Mouse (Mus musculus): ENCODE measurements around the gene Gm45711. TPM values are rescaled to one million over a fixed set of nuclear protein-coding genes. Genes with fewer than 3 reads are reported as not detected.
A peak's percentile ranks its signal among the peaks of the same experiment; 100 is the strongest.
"Not testable (repeated sequence)": the region's sequence is repeated elsewhere in the genome, so short reads cannot be mapped to it uniquely, and the experiment has no call there.

Gene Gm45711
- polyA plus RNA-seq, 1 experiment from 2014 or later: not detected

DNA sequence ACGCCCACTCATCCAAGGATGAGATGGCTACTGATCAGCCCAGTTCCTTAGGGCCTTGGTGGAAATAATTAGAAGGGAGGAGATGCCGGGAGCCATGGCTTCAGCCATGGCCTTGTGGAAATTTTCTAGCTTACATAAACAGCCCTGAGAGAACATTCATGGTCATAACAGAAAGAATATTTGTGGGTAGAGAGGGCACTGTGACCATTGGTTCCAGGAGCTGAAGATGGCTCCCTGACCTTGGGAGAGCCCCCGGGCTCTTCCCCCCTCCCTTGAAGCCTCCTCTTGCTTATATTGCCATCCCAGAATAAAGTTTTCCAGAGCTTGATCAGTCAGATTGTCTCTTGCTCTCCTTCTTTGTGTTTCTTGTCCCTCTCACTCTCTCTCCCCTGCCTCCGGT lies 7.3 kb downstream of the Gm45711 start:
- H3K27me3 ChIP-seq (ENCODE audit: control insufficient read depth, insufficient read depth, low read length); H3K9me3 ChIP-seq (ENCODE audit: control insufficient read depth, low read length); DNase-seq; ATAC-seq (ENCODE audit: low FRiP score, low TSS enrichment); H3K4me1 ChIP-seq (ENCODE audit: control insufficient read depth, insufficient read depth, low read length); H3K27ac ChIP-seq (replicated peaks; ENCODE audit: low read depth, low read length); H3K4me2 ChIP-seq (ENCODE audit: low read length); H3K4me3 ChIP-seq (replicated peaks; ENCODE audit: low read depth, low read length); H3K36me3 ChIP-seq (ENCODE audit: control insufficient read depth, insufficient read depth, low read length); H3K9ac ChIP-seq (replicated peaks; ENCODE audit: low read length): not testable (repeated sequence)
- 89% methylated on average over 4 of the region's 4 CpGs for WGBS

DNA sequence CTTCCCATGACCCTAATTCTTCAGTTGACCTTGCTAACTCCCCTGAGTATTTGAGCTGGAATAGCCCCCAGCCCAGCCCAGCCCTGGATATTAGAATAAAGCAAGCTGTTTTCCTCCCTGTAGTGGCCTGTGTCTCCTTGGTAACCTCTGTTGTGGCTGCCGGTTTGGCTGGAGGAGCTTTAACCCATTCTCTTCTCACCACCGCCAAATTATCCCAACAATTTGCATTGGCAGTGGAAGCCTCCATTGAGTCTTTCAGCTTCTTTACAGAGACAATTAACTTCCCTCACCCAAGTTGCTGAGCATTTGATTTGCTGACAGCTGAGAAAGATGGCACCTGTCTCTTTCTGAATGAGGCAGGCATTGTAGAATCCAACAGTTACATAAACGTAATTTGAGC lies 8.3 kb downstream of the Gm45711 start:
- not testable (repeated sequence) for H3K27ac ChIP-seq (replicated peaks; ENCODE audit: low read depth, low read length); ATAC-seq (ENCODE audit: low FRiP score, low TSS enrichment); H3K9me3 ChIP-seq (ENCODE audit: control insufficient read depth, low read length); H3K4me1 ChIP-seq (ENCODE audit: control insufficient read depth, insufficient read depth, low read length); H3K4me3 ChIP-seq (replicated peaks; ENCODE audit: low read depth, low read length); H3K9ac ChIP-seq (replicated peaks; ENCODE audit: low read length); H3K36me3 ChIP-seq (ENCODE audit: control insufficient read depth, insufficient read depth, low read length); H3K4me2 ChIP-seq (ENCODE audit: low read length); H3K27me3 ChIP-seq (ENCODE audit: control insufficient read depth, insufficient read depth, low read length)
- 4% methylated on average over 3 of the region's 3 CpGs for WGBS
- peak; percentile 59 for DNase-seq

DNA sequence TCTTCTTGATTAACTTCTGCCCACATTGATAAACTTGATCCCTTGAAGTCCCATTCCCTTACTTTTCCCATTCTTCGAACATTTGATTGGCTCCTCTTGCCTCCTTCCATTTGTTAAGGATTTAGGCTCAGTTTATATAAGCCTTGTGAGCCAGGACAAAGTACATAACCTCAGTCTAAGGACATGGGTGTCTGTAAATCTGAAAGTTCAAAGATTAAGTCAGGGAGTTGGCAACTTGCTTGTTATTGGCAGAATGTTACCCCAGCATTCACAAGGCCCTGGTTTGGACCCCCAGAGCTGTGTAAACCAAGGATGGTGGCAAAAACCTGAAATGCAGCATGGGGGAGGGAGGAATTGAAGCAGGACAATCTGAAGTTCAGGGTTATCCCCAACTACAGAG lies 15.5 kb downstream of the Gm45711 start:
- Histone ChIP-seq H3K27me3 (ENCODE audit: control insufficient read depth, insufficient read depth, low read length) (no peaks in the 10 kb centered on the region), H3K36me3 (ENCODE audit: control insufficient read depth, insufficient read depth, low read length) (no peaks in the 10 kb centered on the region), H3K4me2 (ENCODE audit: low read length) (no peak overlapping the region), H3K27ac (replicated peaks; ENCODE audit: low read depth, low read length) (no peak overlapping the region), H3K4me3 (replicated peaks; ENCODE audit: low read depth, low read length) (no peak overlapping the region), H3K9ac (replicated peaks; ENCODE audit: low read length) (no peak overlapping the region), H3K4me1 (ENCODE audit: control insufficient read depth, insufficient read depth, low read length) (no peaks in the 10 kb centered on the region), H3K9me3 (ENCODE audit: control insufficient read depth, low read length) (no peaks in the 10 kb centered on the region)
- ATAC-seq (ENCODE audit: low FRiP score, low TSS enrichment) (no peak), DNase-seq (no peak)
- WGBS: 91% methylated on average over 1 of the region's 1 CpGs

DNA sequence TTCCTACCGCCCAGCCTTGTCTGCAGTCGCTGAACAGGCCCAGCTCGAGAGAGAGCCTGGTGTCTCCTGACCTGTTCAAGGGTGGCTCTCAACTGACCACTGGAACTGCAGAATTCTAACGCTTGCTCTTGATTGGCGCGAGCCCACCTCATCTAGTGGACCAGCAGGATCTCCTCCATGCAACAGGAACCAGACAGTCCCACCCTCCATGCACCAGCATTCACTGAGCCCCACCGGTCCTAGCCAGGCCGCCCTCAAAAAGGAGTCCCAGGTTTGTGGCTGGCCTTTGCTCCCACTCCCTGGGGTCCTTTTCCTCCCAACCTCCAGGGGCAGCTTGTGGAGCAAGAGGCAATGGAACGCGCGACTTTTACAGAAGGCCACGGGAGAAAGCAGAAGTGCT lies 16.8 kb downstream of the Gm45711 start, which contains the start of gene Cmtm2a:
Cmtm2a (minus strand) TSS at position 101 of the 400 bp plus-strand sequence.
- H3K27ac ChIP-seq (replicated peaks; ENCODE audit: low read depth, low read length); ATAC-seq (ENCODE audit: low FRiP score, low TSS enrichment); H3K27me3 ChIP-seq (ENCODE audit: control insufficient read depth, insufficient read depth, low read length); DNase-seq; H3K4me1 ChIP-seq (ENCODE audit: control insufficient read depth, insufficient read depth, low read length); H3K9me3 ChIP-seq (ENCODE audit: control insufficient read depth, low read length); H3K36me3 ChIP-seq (ENCODE audit: control insufficient read depth, insufficient read depth, low read length); H3K4me2 ChIP-seq (ENCODE audit: low read length); H3K4me3 ChIP-seq (replicated peaks; ENCODE audit: low read depth, low read length); H3K9ac ChIP-seq (replicated peaks; ENCODE audit: low read length): not testable (repeated sequence)
- WGBS: 93% methylated on average over 12 of the region's 12 CpGs

DNA sequence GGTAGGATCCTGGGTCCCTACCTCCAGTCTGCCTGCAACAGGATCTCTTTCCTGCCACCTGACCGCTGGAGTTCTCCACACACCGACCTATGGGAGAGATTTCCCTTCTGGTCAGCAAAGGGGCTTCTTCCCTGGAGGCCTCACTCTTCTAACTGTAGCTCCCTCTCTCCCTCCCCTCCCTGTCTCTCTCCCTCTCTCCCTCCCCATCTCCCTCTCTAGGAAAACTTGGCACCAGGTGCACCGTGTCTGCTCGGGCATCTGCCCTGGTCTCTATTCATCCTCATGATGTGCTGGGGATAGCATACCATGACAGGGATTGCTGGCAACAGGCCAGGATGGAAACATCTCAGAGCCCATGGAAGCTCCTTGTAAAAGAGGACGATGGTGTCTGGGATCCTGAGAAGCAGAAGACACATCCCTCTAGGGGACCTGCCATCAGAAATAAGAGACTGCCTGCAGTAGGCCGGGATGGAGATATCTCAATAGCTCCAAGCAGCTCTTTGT lies 40.9 kb downstream of the Gm45711 start:
- no peak overlapping the region for H3K9ac ChIP-seq (replicated peaks; ENCODE audit: low read length)
- 86% methylated on average over 6 of the region's 6 CpGs for WGBS
- ATAC-seq (ENCODE audit: low FRiP score, low TSS enrichment): no peak

DNA sequence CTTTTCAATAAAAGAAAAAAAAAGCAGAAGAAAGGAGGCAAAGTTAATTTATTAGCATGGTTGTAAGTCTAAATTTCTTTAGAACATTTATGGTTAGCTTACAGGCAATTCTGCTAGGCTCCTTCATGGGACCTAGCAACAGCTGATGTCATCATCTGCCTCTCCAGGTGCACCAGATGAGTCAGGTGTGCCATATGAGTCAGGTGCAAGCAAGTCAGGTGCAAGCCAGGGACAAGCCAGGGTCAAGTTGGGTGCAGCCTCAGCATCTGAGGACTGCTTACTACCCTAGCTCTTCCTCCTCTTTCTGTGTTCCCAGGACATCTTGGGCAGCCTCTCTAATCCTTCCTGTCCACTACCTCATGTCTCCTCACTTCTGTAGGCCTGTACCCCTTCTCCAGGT lies 41.5 kb downstream of the Gm45711 start:
- no peak overlapping the region for H3K9ac ChIP-seq (replicated peaks; ENCODE audit: low read length)

More for the DNA sequence above, 40.9 kb downstream of the Gm45711 start:
- no peak for DNase-seq
- no peaks in the 10 kb centered on the region for H3K4me1 ChIP-seq (ENCODE audit: control insufficient read depth, insufficient read depth, low read length)
- H3K4me3 ChIP-seq (replicated peaks; ENCODE audit: low read depth, low read length): no peak overlapping the region
- no peaks in the 10 kb centered on the region for H3K9me3 ChIP-seq (ENCODE audit: control insufficient read depth, low read length)
- no peak overlapping the region for H3K4me2 ChIP-seq (ENCODE audit: low read length)
- no peak overlapping the region for H3K27ac ChIP-seq (replicated peaks; ENCODE audit: low read depth, low read length)
- H3K36me3 ChIP-seq (ENCODE audit: control insufficient read depth, insufficient read depth, low read length): no peaks in the 10 kb centered on the region
- H3K27me3 ChIP-seq (ENCODE audit: control insufficient read depth, insufficient read depth, low read length): no peaks in the 10 kb centered on the region

DNA sequence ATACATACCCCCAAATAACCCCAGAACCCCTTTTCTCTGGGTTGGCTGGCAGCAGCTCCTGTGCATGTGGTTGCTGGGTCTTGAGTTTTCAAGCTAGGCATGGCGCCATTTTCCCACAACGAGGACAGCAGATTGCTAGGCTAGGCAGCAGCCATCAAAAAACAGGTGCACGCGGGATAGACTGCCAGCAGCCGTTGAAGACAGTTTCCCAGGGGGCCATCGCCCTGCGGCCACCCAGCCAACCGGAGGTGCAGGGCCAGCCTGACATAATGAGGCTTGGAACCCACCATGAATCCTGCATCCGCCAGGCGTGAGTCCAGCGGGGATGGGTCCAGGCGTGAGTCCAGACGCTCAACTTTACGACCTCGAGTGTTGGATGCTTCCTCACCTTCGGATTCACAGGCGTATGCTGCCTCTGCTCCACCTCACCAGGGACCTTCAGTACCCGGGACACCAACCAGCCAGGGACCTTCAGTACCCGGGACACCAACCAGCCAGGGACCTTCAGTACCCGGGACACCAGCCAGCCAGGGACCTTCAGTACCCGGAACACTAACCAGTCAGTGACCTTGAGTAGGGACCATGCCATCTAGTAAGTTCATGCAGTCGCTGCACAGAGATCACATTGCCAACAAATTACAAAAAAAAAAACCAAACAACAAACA lies 45.5 kb downstream of the Gm45711 start:
- ATAC-seq (ENCODE audit: low FRiP score, low TSS enrichment); H3K9me3 ChIP-seq (ENCODE audit: control insufficient read depth, low read length); H3K4me2 ChIP-seq (ENCODE audit: low read length); H3K36me3 ChIP-seq (ENCODE audit: control insufficient read depth, insufficient read depth, low read length); H3K4me1 ChIP-seq (ENCODE audit: control insufficient read depth, insufficient read depth, low read length); H3K4me3 ChIP-seq (replicated peaks; ENCODE audit: low read depth, low read length); H3K27ac ChIP-seq (replicated peaks; ENCODE audit: low read depth, low read length); H3K9ac ChIP-seq (replicated peaks; ENCODE audit: low read length); H3K27me3 ChIP-seq (ENCODE audit: control insufficient read depth, insufficient read depth, low read length); DNase-seq: not testable (repeated sequence)
- 95% methylated on average over 22 of the region's 22 CpGs for whole genome bisulfite sequencing

More for the DNA sequence above, 41.5 kb downstream of the Gm45711 start:
- Histone ChIP-seq H3K36me3 (ENCODE audit: control insufficient read depth, insufficient read depth, low read length) (no peaks in the 10 kb centered on the region), H3K27ac (replicated peaks; ENCODE audit: low read depth, low read length) (no peak overlapping the region), H3K9me3 (ENCODE audit: control insufficient read depth, low read length) (no peaks in the 10 kb centered on the region), H3K27me3 (ENCODE audit: control insufficient read depth, insufficient read depth, low read length) (no peaks in the 10 kb centered on the region), H3K4me1 (ENCODE audit: control insufficient read depth, insufficient read depth, low read length) (no peaks in the 10 kb centered on the region), H3K4me3 (replicated peaks; ENCODE audit: low read depth, low read length) (no peak overlapping the region), H3K4me2 (ENCODE audit: low read length) (no peak overlapping the region)
- DNase-seq (no peak), ATAC-seq (ENCODE audit: low FRiP score, low TSS enrichment) (no peak)

DNA sequence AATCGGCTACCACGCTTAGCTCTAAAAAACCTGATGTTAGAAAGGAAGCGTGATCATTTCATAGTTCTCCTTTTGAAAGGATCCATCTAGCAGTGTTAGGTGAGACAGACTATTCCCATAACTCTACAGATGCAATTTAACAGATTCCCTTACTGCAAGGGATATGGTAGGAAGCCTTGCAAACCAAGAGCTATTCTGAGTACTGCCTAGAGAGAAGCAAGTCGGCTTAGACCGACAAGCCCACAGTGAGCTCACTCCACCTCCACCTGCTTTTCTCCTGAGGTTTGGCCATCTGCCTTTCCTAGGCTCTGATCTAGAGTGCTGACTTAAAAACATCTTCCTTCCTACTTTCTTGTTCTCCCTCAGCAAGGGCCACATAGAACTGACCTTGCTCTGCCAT lies 48.1 kb downstream of the Gm45711 start:
- not testable (repeated sequence) for H3K4me3 ChIP-seq (replicated peaks; ENCODE audit: low read depth, low read length); H3K9ac ChIP-seq (replicated peaks; ENCODE audit: low read length); H3K27ac ChIP-seq (replicated peaks; ENCODE audit: low read depth, low read length); H3K27me3 ChIP-seq (ENCODE audit: control insufficient read depth, insufficient read depth, low read length); H3K4me2 ChIP-seq (ENCODE audit: low read length); DNase-seq; H3K4me1 ChIP-seq (ENCODE audit: control insufficient read depth, insufficient read depth, low read length); H3K9me3 ChIP-seq (ENCODE audit: control insufficient read depth, low read length); ATAC-seq (ENCODE audit: low FRiP score, low TSS enrichment)
- H3K36me3 ChIP-seq (ENCODE audit: control insufficient read depth, insufficient read depth, low read length): peaks cover 18% of the 10 kb centered on the region
- WGBS: 94% methylated on average over 5 of the region's 5 CpGs

DNA sequence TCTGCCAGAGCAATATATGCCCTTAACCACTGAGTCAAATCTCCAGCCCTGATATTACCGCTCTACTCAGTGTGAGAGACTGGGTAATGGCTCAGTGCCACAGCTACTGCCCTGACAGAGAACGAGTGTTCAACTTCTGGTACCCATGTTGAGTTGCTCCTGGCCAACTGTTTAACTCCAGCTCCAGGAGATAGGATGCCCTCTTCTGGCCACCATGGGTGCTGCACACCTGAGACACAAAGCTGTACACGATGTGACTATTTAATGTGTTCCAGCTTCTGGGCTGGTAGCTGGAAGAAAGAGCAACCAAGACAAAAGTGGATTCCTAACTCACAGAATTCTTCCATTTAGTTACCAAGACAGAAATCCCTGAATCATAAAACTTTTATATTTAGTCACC lies 56.9 kb downstream of the Gm45711 start:
- WGBS: 93% methylated on average over 3 of the region's 3 CpGs
- Histone ChIP-seq H3K27me3 (ENCODE audit: control insufficient read depth, insufficient read depth, low read length) (no peaks in the 10 kb centered on the region), H3K36me3 (ENCODE audit: control insufficient read depth, insufficient read depth, low read length) (peaks cover 7% of the 10 kb centered on the region), H3K4me1 (ENCODE audit: control insufficient read depth, insufficient read depth, low read length) (peaks cover 6% of the 10 kb centered on the region; the same call in 1 of the 2 replicates), H3K27ac (replicated peaks; ENCODE audit: low read depth, low read length) (no peak overlapping the region), H3K4me3 (replicated peaks; ENCODE audit: low read depth, low read length) (no peak overlapping the region), H3K9me3 (ENCODE audit: control insufficient read depth, low read length) (peaks cover 2% of the 10 kb centered on the region; the same call in 1 of the 2 replicates), H3K4me2 (ENCODE audit: low read length) (no peak overlapping the region), H3K9ac (replicated peaks; ENCODE audit: low read length) (no peak overlapping the region)
- DNase-seq (no peak), ATAC-seq (ENCODE audit: low FRiP score, low TSS enrichment) (no peak)
